Mouse (Mus musculus): ENCODE results near the gene Fcgr2b. TPM values are rescaled to one million over a fixed set of nuclear protein-coding genes. Genes with fewer than 3 reads are reported as not detected.

The Fcgr2b gene
- 0.59 TPM in 1 of 2 replicates, not detected in the other for polyA plus RNA-seq (2014; fragmentation: Nextera tagmentation; extraction: Ambion mirVana)

GRCm38 (mm10) chr1:170976447-170976846 lies at the start of gene Fcgr2b:
Gene Fcgr2b (minus strand): TSS chr1:170976547.
- 76% methylated on average over 5 of the region's 5 CpGs for WGBS (ENCODE audit: insufficient replicate concordance)
- Histone ChIP-seq H3K4me2 (no peak within 1 kb of the TSS), H3K27ac (ENCODE audit: low read depth, low read length) (no peak within 1 kb of the TSS), H3K4me1 (ENCODE audit: control insufficient read depth, insufficient read depth, low read length) (no peaks in the 10 kb centered on the region), H3K9me3 (replicated peaks; ENCODE audit: control insufficient read depth, low read length) (no peaks in the 10 kb centered on the region), H3K36me3 (ENCODE audit: control insufficient read depth, insufficient read depth, low read length) (no peaks in the 10 kb centered on the region), H3K9ac (ENCODE audit: low read depth, low read length) (no peak within 1 kb of the TSS), H3K27me3 (ENCODE audit: control insufficient read depth, insufficient read depth, low read length) (no peaks in the 10 kb centered on the region), H3K4me3 (ENCODE audit: low read depth, low read length) (no peak within 1 kb of the TSS)
- no peak for ATAC-seq (replicated peaks; ENCODE audit: insufficient number of reproducible peaks, low FRiP score, low TSS enrichment)

DNA sequence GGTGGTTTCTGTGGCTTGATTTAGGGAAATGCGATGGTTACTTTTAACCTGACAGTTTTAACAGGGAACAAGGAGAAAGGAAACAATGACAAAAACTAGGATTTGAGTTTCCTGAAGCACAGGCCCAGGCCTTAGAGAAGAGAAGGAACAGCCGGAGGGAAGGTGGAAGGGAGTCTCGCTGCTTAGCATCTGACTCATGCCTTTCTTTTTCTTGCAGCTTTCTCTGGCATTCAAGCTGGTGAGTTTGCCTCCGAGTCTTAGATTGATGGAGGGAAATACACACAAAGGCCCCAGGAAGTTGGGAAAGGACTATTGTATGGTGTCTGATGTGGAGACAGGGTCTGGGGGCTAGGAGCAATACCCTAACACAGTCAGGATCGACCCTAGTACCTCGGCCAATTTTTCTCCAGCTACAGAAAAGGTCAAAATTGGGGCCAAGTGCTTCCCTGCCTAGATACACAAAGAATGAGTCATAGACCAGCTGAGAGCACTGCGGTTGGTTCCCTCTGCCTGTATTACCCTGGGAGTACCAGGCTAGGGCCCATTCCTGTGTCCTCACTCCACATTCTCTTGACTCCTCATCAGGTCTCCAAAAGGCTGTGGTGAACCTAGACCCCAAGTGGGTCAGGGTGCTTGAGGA lies 43.1 kb upstream of the Fcgr2b start:
- no peak for ATAC-seq (replicated peaks; ENCODE audit: insufficient number of reproducible peaks, low FRiP score, low TSS enrichment)
- H3K27ac ChIP-seq (ENCODE audit: low read depth, low read length) = no peak overlapping the region
- H3K9me3 ChIP-seq (replicated peaks; ENCODE audit: control insufficient read depth, low read length) = no peaks in the 10 kb centered on the region
- 71% methylated on average over 7 of the region's 7 CpGs for WGBS (ENCODE audit: insufficient replicate concordance)
- no peaks in the 10 kb centered on the region for H3K4me1 ChIP-seq (ENCODE audit: control insufficient read depth, insufficient read depth, low read length)
- no peaks in the 10 kb centered on the region for H3K36me3 ChIP-seq (ENCODE audit: control insufficient read depth, insufficient read depth, low read length)
- H3K27me3 ChIP-seq (ENCODE audit: control insufficient read depth, insufficient read depth, low read length) = no peaks in the 10 kb centered on the region
- no peak overlapping the region for H3K4me3 ChIP-seq (ENCODE audit: low read depth, low read length)
- H3K4me2 ChIP-seq = no peak overlapping the region
- no peak overlapping the region for H3K9ac ChIP-seq (ENCODE audit: low read depth, low read length)

DNA sequence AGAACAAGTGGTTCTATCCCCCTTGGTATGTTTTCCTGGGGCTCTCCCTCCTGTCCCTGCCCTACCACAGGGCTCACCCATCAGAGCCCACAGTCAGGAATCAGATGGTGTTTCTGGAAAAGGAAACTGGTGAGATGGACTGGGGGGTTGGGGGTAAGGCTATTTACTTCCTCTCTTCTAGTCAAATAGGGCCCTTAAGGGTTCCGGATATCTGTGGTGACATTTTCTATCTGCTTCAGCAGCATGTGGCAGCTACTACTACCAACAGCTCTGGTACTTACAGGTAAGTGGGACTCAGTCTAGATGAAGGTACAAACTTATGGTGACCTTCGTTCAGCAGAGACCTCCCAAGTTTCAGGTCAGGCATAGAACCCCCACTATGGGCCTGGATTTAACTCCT lies 42.4 kb upstream of the Fcgr2b start, which contains the start of gene Fcgr4:
TSS of gene Fcgr4 (plus strand) at position 184 of the 400 bp plus-strand sequence.
- 70% methylated on average over 2 of the region's 2 CpGs for WGBS (ENCODE audit: insufficient replicate concordance)
- H3K27ac ChIP-seq (ENCODE audit: low read depth, low read length) = no peak within 1 kb of the TSS

DNA sequence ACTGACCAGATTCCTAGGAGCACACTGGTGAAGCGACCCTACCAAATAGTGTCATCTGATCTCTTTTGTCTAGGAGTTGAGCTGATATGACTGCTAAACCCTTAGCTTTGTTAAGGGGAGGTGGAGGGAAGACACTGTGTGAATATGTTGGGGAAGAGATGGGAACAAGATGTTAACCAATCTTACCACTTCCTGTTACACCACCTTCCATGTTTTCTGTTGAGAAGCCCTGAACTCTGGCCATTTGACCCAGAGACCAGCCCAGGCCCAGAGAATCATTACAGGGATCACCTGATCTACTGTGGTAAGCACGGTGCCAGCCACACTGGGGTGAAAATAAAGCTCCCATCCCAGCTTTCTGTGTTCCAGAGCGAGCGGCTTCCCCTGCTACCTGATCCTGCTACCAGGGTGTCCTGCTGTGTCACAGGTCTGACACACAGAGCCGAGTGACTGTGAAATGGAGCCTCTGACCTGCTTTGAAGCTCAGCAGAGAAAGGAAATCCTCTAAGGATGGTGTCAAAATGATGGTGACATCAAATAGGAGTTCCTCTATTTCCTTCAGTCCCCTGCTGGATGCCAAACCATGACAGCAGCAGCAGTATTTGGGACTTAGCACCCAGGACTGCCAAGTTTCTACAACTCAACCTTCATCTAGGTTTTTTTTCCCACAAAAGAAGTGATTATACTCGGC lies 41.3 kb upstream of the Fcgr2b start:
- Histone ChIP-seq H3K36me3 (ENCODE audit: control insufficient read depth, insufficient read depth, low read length) (no peaks in the 10 kb centered on the region), H3K4me2 (no peak overlapping the region), H3K4me3 (ENCODE audit: low read depth, low read length) (no peak overlapping the region), H3K9me3 (replicated peaks; ENCODE audit: control insufficient read depth, low read length) (no peaks in the 10 kb centered on the region), H3K27me3 (ENCODE audit: control insufficient read depth, insufficient read depth, low read length) (no peaks in the 10 kb centered on the region), H3K4me1 (ENCODE audit: control insufficient read depth, insufficient read depth, low read length) (no peaks in the 10 kb centered on the region), H3K27ac (ENCODE audit: low read depth, low read length) (no peak overlapping the region), H3K9ac (ENCODE audit: low read depth, low read length) (no peak overlapping the region)
- 36% methylated on average over 6 of the region's 6 CpGs for WGBS (ENCODE audit: insufficient replicate concordance)
- ATAC-seq (replicated peaks; ENCODE audit: insufficient number of reproducible peaks, low FRiP score, low TSS enrichment) = no peak

More for the DNA sequence above, 42.4 kb upstream of the Fcgr2b start, which contains the start of gene Fcgr4:
- Histone ChIP-seq H3K27me3 (ENCODE audit: control insufficient read depth, insufficient read depth, low read length) (no peaks in the 10 kb centered on the region), H3K4me2 (no peak within 1 kb of the TSS), H3K9me3 (replicated peaks; ENCODE audit: control insufficient read depth, low read length) (no peaks in the 10 kb centered on the region), H3K36me3 (ENCODE audit: control insufficient read depth, insufficient read depth, low read length) (no peaks in the 10 kb centered on the region), H3K9ac (ENCODE audit: low read depth, low read length) (no peak within 1 kb of the TSS), H3K4me1 (ENCODE audit: control insufficient read depth, insufficient read depth, low read length) (no peaks in the 10 kb centered on the region), H3K4me3 (ENCODE audit: low read depth, low read length) (no peak within 1 kb of the TSS)
- no peak for ATAC-seq (replicated peaks; ENCODE audit: insufficient number of reproducible peaks, low FRiP score, low TSS enrichment)

DNA sequence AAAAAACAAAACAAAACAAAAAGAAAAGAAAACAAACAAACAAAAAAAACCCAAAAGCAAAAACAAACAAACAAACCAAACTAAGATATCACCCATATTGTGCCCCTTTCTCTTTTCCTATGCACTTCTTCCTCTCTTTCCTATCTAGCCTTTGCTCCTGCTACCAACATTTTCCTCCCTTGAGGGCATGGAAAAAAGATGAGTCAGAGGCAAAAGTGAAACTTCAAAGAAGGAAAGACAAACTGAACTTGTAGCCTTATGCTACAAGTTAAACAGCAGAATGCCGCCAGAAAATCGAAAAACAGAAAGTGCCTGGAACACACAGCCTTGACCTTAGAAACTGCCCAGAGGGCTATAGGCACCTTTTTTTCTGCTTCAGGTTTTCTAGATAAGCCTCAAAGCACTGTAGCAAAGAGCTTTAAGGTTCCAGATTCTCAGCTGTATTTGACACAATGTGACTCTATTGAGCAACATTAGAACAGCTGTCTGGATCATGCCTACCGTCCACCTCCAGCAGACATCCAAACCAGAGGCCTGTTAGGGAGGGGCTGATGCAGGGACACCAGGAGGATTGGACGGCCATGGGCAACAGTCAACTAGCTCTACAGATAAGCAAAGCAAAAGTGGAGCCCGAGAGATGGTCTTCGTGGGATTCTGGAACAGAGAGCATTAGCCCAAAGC lies 40.5 kb upstream of the Fcgr2b start:
- no peak overlapping the region for H3K4me3 ChIP-seq (ENCODE audit: low read depth, low read length)
- no peak overlapping the region for H3K27ac ChIP-seq (ENCODE audit: low read depth, low read length)
- no peak overlapping the region for H3K9ac ChIP-seq (ENCODE audit: low read depth, low read length)
- no peak overlapping the region for H3K4me2 ChIP-seq
- H3K36me3 ChIP-seq (ENCODE audit: control insufficient read depth, insufficient read depth, low read length) = no peaks in the 10 kb centered on the region
- no peak for ATAC-seq (replicated peaks; ENCODE audit: insufficient number of reproducible peaks, low FRiP score, low TSS enrichment)
- no peaks in the 10 kb centered on the region for H3K4me1 ChIP-seq (ENCODE audit: control insufficient read depth, insufficient read depth, low read length)
- WGBS (ENCODE audit: insufficient replicate concordance) = 64% methylated on average over 6 of the region's 6 CpGs
- no peaks in the 10 kb centered on the region for H3K27me3 ChIP-seq (ENCODE audit: control insufficient read depth, insufficient read depth, low read length)
- H3K9me3 ChIP-seq (replicated peaks; ENCODE audit: control insufficient read depth, low read length) = no peaks in the 10 kb centered on the region

GRCm38 (mm10) chr1:171011733-171012132 lies 35.4 kb upstream of the Fcgr2b start:
- Histone ChIP-seq H3K4me3 (ENCODE audit: low read depth, low read length) (no peak overlapping the region), H3K36me3 (ENCODE audit: control insufficient read depth, insufficient read depth, low read length) (no peaks in the 10 kb centered on the region), H3K9ac (ENCODE audit: low read depth, low read length) (no peak overlapping the region), H3K27ac (ENCODE audit: low read depth, low read length) (no peak overlapping the region), H3K9me3 (replicated peaks; ENCODE audit: control insufficient read depth, low read length) (no peaks in the 10 kb centered on the region), H3K27me3 (ENCODE audit: control insufficient read depth, insufficient read depth, low read length) (no peaks in the 10 kb centered on the region), H3K4me1 (ENCODE audit: control insufficient read depth, insufficient read depth, low read length) (no peaks in the 10 kb centered on the region), H3K4me2 (no peak overlapping the region)
- no peak for ATAC-seq (replicated peaks; ENCODE audit: insufficient number of reproducible peaks, low FRiP score, low TSS enrichment)
- 74% methylated on average over 4 of the region's 4 CpGs for WGBS (ENCODE audit: insufficient replicate concordance)

GRCm38 (mm10) chr1:171006905-171007304 lies 30.6 kb upstream of the Fcgr2b start:
- no peak overlapping the region for H3K9ac ChIP-seq (ENCODE audit: low read depth, low read length)
- no peaks in the 10 kb centered on the region for H3K36me3 ChIP-seq (ENCODE audit: control insufficient read depth, insufficient read depth, low read length)
- H3K4me1 ChIP-seq (ENCODE audit: control insufficient read depth, insufficient read depth, low read length) = no peaks in the 10 kb centered on the region
- no peaks in the 10 kb centered on the region for H3K9me3 ChIP-seq (replicated peaks; ENCODE audit: control insufficient read depth, low read length)
- no peaks in the 10 kb centered on the region for H3K27me3 ChIP-seq (ENCODE audit: control insufficient read depth, insufficient read depth, low read length)
- no peak overlapping the region for H3K4me2 ChIP-seq
- no peak overlapping the region for H3K4me3 ChIP-seq (ENCODE audit: low read depth, low read length)
- no peak for ATAC-seq (replicated peaks; ENCODE audit: insufficient number of reproducible peaks, low FRiP score, low TSS enrichment)
- WGBS (ENCODE audit: insufficient replicate concordance) = 85% methylated on average over 2 of the region's 2 CpGs
- H3K27ac ChIP-seq (ENCODE audit: low read depth, low read length) = no peak overlapping the region

- H3K36me3 ChIP-seq (ENCODE audit: control insufficient read depth, insufficient read depth, low read length) = no peaks in the 10 kb centered on the region
Observed at GRCm38 (mm10) chr1:171006335-171006734, 30.0 kb upstream of the Fcgr2b start.

More at GRCm38 (mm10) chr1:171006335-171006734, 30.0 kb upstream of the Fcgr2b start:
- 87% methylated on average over 4 of the region's 4 CpGs for WGBS (ENCODE audit: insufficient replicate concordance)
- ATAC-seq (replicated peaks; ENCODE audit: insufficient number of reproducible peaks, low FRiP score, low TSS enrichment) = no peak
- no peaks in the 10 kb centered on the region for H3K27me3 ChIP-seq (ENCODE audit: control insufficient read depth, insufficient read depth, low read length)
- H3K9ac ChIP-seq (ENCODE audit: low read depth, low read length) = no peak overlapping the region
- no peak overlapping the region for H3K4me2 ChIP-seq
- no peaks in the 10 kb centered on the region for H3K4me1 ChIP-seq (ENCODE audit: control insufficient read depth, insufficient read depth, low read length)
- H3K27ac ChIP-seq (ENCODE audit: low read depth, low read length) = no peak overlapping the region
- no peak overlapping the region for H3K4me3 ChIP-seq (ENCODE audit: low read depth, low read length)
- H3K9me3 ChIP-seq (replicated peaks; ENCODE audit: control insufficient read depth, low read length) = no peaks in the 10 kb centered on the region

All from heart, embryonic 11.5 days (tissue).